Mouse (Mus musculus) MEL (cell line): ENCODE data around the gene Ccdc71.

ENCODE experiments used
- CTCF ChIP-seq, 3 experiments: IDR thresholded peaks in 2 of 3; conservative IDR thresholded peaks in 1 of 3; 2 replicates each; pipeline ENCODE4 v1.5.1; 2011 to 2012; ENCODE audit warnings: low read length in 3 of 3, low read depth in 2 of 3, mild to moderate bottlenecking in 2 of 3, improper control_type of control experiment in 1 of 3, inconsistent platforms in 1 of 3, mixed read lengths in 1 of 3, moderate library complexity in 1 of 3; ENCODE audit not compliant: control insufficient read depth in 1 of 3, insufficient read depth in 1 of 3, poor library complexity in 1 of 3, severe bottlenecking in 1 of 3
- ETS1 ChIP-seq: IDR thresholded peaks from 2 replicates; pipeline ENCODE4 v1.6.1; 2012; ENCODE audit warnings: low read depth, mild to moderate bottlenecking, inconsistent platforms, low read length, improper control_type of control experiment, moderate library complexity
- GATA1 ChIP-seq: IDR thresholded peaks from 2 replicates; pipeline ENCODE4 v1.6.1; 2011; ENCODE audit warnings: low read depth, low read length, improper control_type of control experiment
- MAX ChIP-seq: IDR thresholded peaks from 2 replicates; pipeline ENCODE4 v1.6.1; 2011; ENCODE audit warnings: low read length, improper control_type of control experiment
- UBTF ChIP-seq: IDR thresholded peaks from 2 replicates; pipeline ENCODE4 v1.6.1; 2012; ENCODE audit warnings: low read depth, mild to moderate bottlenecking, inconsistent platforms, low read length, improper control_type of control experiment, moderate library complexity, borderline replicate concordance; ENCODE audit not compliant: insufficient read depth
- USF1 ChIP-seq: IDR thresholded peaks from 2 replicates; pipeline ENCODE4 v1.6.1; 2014; ENCODE audit warnings: low read depth, mild to moderate bottlenecking, inconsistent platforms, low read length, improper control_type of control experiment, moderate library complexity
- USF2 ChIP-seq, 2 experiments: IDR thresholded peaks; 2 replicates each; pipeline ENCODE4 v1.6.1; 2011 to 2012; ENCODE audit warnings: improper control_type of control experiment in 2 of 2, low read length in 2 of 2, borderline replicate concordance in 1 of 2, inconsistent platforms in 1 of 2, low read depth in 1 of 2, mild to moderate bottlenecking in 1 of 2; ENCODE audit not compliant: insufficient read depth in 1 of 2

DNA sequence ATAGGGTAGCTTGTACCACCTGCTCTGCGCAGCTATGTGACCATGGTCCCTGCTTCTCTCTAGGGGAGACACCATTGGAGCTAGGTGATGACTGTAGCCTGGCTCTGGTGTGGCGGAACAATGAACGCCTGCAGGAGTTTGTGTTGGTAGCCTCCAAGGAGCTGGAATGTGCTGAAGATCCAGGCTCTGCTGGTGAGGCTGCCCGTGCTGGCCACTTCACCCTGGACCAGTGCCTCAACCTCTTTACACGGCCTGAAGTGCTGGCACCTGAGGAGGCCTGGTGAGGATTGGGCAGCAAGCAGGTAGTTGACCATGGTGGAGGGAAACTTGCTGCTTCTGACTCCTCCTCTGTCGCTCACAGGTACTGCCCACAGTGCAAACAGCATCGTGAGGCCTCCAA is 38.9 kb downstream of the Ccdc71 start:
- TF ChIP-seq USF1 (no peak), UBTF (no peak), MAX (no peak), CTCF (IDR thresholded peaks at IDR 0.05 in 2 of 3, conservative IDR thresholded peaks at IDR 0.05 in 1 of 3; ENCODE audit: control insufficient read depth in 1 of 3, insufficient read depth in 1 of 3, low read depth in 2 of 3, low read length in 3 of 3, poor library complexity in 1 of 3, severe bottlenecking in 1 of 3) (no peak), USF2 (IDR thresholded peaks at IDR 0.05; ENCODE audit: borderline replicate concordance in 1 of 2, insufficient read depth in 1 of 2, low read depth in 1 of 2, low read length in 2 of 2) (no peak), ETS1 (no peak), GATA1 (no peak)
